Mouse (Mus musculus) granulocyte monocyte progenitor cell, adult 5-6 weeks (primary cell): Measurements from ENCODE around the gene Pmvk. TPM values are rescaled to one million over a fixed set of nuclear protein-coding genes. Genes with fewer than 3 reads are reported as not detected.
"Not testable (repeated sequence)": the region's sequence is repeated elsewhere in the genome, so short reads cannot be mapped to it uniquely, and the experiment has no call there.

Experiments used
- ATAC-seq: replicated peaks from 2 replicates; pipeline ENCODE4 v1.8.0; 2016; ENCODE audit warnings: mild to moderate bottlenecking, moderate TSS enrichment, inconsistent platforms; ENCODE audit not compliant: poor library complexity, severe bottlenecking
- total RNA-seq, 2 experiments: library from RNA; stranded (forward) in 1 of 2; stranded (reverse) in 1 of 2; fragments of 200-712, 200-1000 nt in 1 of 2; fragments of >200 nt in 1 of 2; fragmentation: Nextera tagmentation in 1 of 2; gene quantifications; 2 replicates each; pipeline ENCODE4 v1.2.3; 2014 to 2017

Gene Pmvk
- total RNA-seq, 2 experiments from 2014 or later = 9.5 to 20.7 TPM

- no peak for ATAC-seq
Observed at GRCm38 (mm10) chr3:89425141-89425525, 29.2 kb upstream of the Pmvk start.

GRCm38 (mm10) chr3:89425876-89426275 lies 28.5 kb upstream of the Pmvk start:
- ATAC-seq = no peak

- not testable (repeated sequence) for ATAC-seq
Observed at GRCm38 (mm10) chr3:89429021-89429420, 25.3 kb upstream of the Pmvk start.

GRCm38 (mm10) chr3:89430171-89431159 lies 23.9 kb upstream of the Pmvk start, which contains the start of gene Pygo2:
Pygo2 (plus strand) TSS chr3:89430214.
- peak; percentile 97 for ATAC-seq

GRCm38 (mm10) chr3:89432606-89433005 lies 21.7 kb upstream of the Pmvk start:
- no peak for ATAC-seq

GRCm38 (mm10) chr3:89434532-89434931 lies 19.8 kb upstream of the Pmvk start:
- ATAC-seq = no peak

GRCm38 (mm10) chr3:89435041-89435440 lies 19.3 kb upstream of the Pmvk start:
- no peak for ATAC-seq

GRCm38 (mm10) chr3:89436176-89437113 lies 17.9 kb upstream of the Pmvk start, which contains the start of gene Pbxip1:
Pbxip1 (plus strand) TSS chr3:89436706.
- peak; percentile 63 for ATAC-seq

GRCm38 (mm10) chr3:89437269-89437668 lies 17.1 kb upstream of the Pmvk start:
- peak; percentile 70 for ATAC-seq

- no peak for ATAC-seq
Observed at GRCm38 (mm10) chr3:89440691-89441090, 13.7 kb upstream of the Pmvk start.

- ATAC-seq = peak; percentile 61
Observed at GRCm38 (mm10) chr3:89448720-89449537, 5.4 kb upstream of the Pmvk start.

- ATAC-seq = peak; percentile 72
Observed at GRCm38 (mm10) chr3:89449541-89449940, 4.8 kb upstream of the Pmvk start.

GRCm38 (mm10) chr3:89451916-89452315 lies 2.4 kb upstream of the Pmvk start:
- no peak for ATAC-seq

GRCm38 (mm10) chr3:89455786-89456285 lies 1.5 kb downstream of the Pmvk start:
- no peak for ATAC-seq

GRCm38 (mm10) chr3:89456726-89457665 lies 2.7 kb downstream of the Pmvk start:
- ATAC-seq = peak; percentile 89

GRCm38 (mm10) chr3:89458372-89458964 lies 4.1 kb downstream of the Pmvk start:
- ATAC-seq = peak; percentile 54

- peak; percentile 62 for ATAC-seq
Observed at GRCm38 (mm10) chr3:89458965-89459807, 4.8 kb downstream of the Pmvk start.
